Mouse (Mus musculus): ENCODE data around the gene Ormdl3. TPM values are rescaled to one million over a fixed set of nuclear protein-coding genes. Genes with fewer than 3 reads are reported as not detected.
A peak's percentile ranks its signal among the peaks of the same experiment; 100 is the strongest.

The Ormdl3 gene
- total RNA-seq (2012; rRNA removed) (60.3 and 93.7 TPM in 2 replicates), polyA plus RNA-seq (2012; ENCODE audit: insufficient read depth in 1 of 2, insufficient read length in 2 of 2, low read depth in 1 of 2, low replicate concordance in 2 of 2, missing spikeins in 1 of 2) (10 to 100 TPM in 1 of 2 experiments, not detected in 1; 52.7 TPM)

- Histone ChIP-seq H3K4me3 (ENCODE audit: control insufficient read depth in 1 of 2, insufficient read depth in 1 of 2, low read depth in 2 of 2, low read length in 2 of 2) (peak within 1 kb of the TSS; percentile 82 to 83), H3K79me2 (ENCODE audit: control insufficient read depth, insufficient read depth, low read length, poor library complexity) (peaks cover 30% of the 10 kb centered on the region), H3K27ac (ENCODE audit: control insufficient read depth, low read depth, low read length) (peak within 1 kb of the TSS; percentile 98), H3K36me3 (ENCODE audit: control insufficient read depth in 1 of 2, insufficient read depth in 2 of 2, low read length in 2 of 2) (peaks cover 2 to 48% of the 10 kb centered on the region in 2 experiments; a peak in 3 of 4 replicates), H3K4me1 (ENCODE audit: control insufficient read depth in 1 of 2, insufficient read depth in 2 of 2, low read length in 2 of 2) (peaks cover 37 to 56% of the 10 kb centered on the region in 2 experiments), H3K27me3 (ENCODE audit: control insufficient read depth in 1 of 2, insufficient read depth in 2 of 2, low read length in 2 of 2) (no peaks in the 10 kb centered on the region; a peak in 1 of 4 replicates), H3K9me3 (replicated peaks; ENCODE audit: insufficient read depth, low read length) (no peaks in the 10 kb centered on the region), H3K9ac (ENCODE audit: control insufficient read depth, low read depth, low read length, poor library complexity, severe bottlenecking) (peak within 1 kb of the TSS; percentile 90)
- peak; percentile 100 for DNase-seq (ENCODE audit: low read depth, low spot score)
- TF ChIP-seq UBTF (IDR thresholded peaks at IDR 0.05; ENCODE audit: borderline replicate concordance, insufficient read depth, low read depth, low read length) (0 out of 2 replicates have a peak, but pooled peaks have one; percentile 33), POLR2A (IDR thresholded peaks at IDR 0.05; ENCODE audit: control insufficient read depth in 1 of 2, insufficient read depth in 1 of 2, low read depth in 1 of 2, low read length in 2 of 2, poor library complexity in 1 of 2) (peak; percentile 58 to 86; a peak in 3 of 4 replicates), RCOR1 (IDR thresholded peaks at IDR 0.05; ENCODE audit: low read depth, low read length) (no peak), MAFK (IDR thresholded peaks at IDR 0.05; ENCODE audit: borderline replicate concordance, low read depth, low read length) (no peak), MAZ (IDR thresholded peaks at IDR 0.05; ENCODE audit: low read depth, low read length) (peak; percentile 92), KAT2A (conservative IDR thresholded peaks at IDR 0.05; ENCODE audit: low read depth, low read length) (peak; percentile 98), ZKSCAN1 (IDR thresholded peaks at IDR 0.05; ENCODE audit: low read depth, low read length) (no peak), MEF2A (IDR thresholded peaks at IDR 0.05; ENCODE audit: extremely low read depth, insufficient replicate concordance, low read depth, low read length, poor library complexity, severe bottlenecking) (no peak; the same call in 1 of the 2 replicates), NELFE (IDR thresholded peaks at IDR 0.05; ENCODE audit: low read depth, low read length) (peak; percentile 86), NRF1 (IDR thresholded peaks at IDR 0.05; ENCODE audit: insufficient read depth, low read depth, low read length, poor library complexity, severe bottlenecking) (peak; percentile 43; the same call in 1 of the 2 replicates), MAX (IDR thresholded peaks at IDR 0.05; ENCODE audit: low read length) (peak; percentile 85), ETS1 (IDR thresholded peaks at IDR 0.05; ENCODE audit: low read depth, low read length) (peak; percentile 87), MXI1 (IDR thresholded peaks at IDR 0.05; ENCODE audit: low read depth, low read length) (no peak; the same call in none of the 2 replicates), HCFC1 (IDR thresholded peaks at IDR 0.05; ENCODE audit: low read depth, low read length) (peak; percentile 100), CTCF (IDR thresholded peaks at IDR 0.05 in 2 of 3, conservative IDR thresholded peaks at IDR 0.05 in 1 of 3; ENCODE audit: control insufficient read depth in 1 of 3, insufficient read depth in 1 of 3, low read depth in 2 of 3, low read length in 3 of 3, poor library complexity in 1 of 3, severe bottlenecking in 1 of 3) (no peak), CHD2 (IDR thresholded peaks at IDR 0.05; ENCODE audit: low read length) (peak; percentile 74), POLR2AphosphoS5 (IDR thresholded peaks at IDR 0.05; ENCODE audit: borderline replicate concordance, low read depth, low read length) (no peak), POLR2AphosphoS2 (IDR thresholded peaks at IDR 0.05; ENCODE audit: low read length) (peak; percentile 73), RAD21 (IDR thresholded peaks at IDR 0.05; ENCODE audit: low read depth, low read length) (no peak), MYB (IDR thresholded peaks at IDR 0.05; ENCODE audit: low read depth, low read length) (no peak; the same call in 1 of the 2 replicates), TCF12 (IDR thresholded peaks at IDR 0.05; ENCODE audit: low read depth, low read length) (peak; percentile 67), ZNF384 (IDR thresholded peaks at IDR 0.05; ENCODE audit: low read depth, low read length) (peak; percentile 32; the same call in 1 of the 2 replicates), TBP (IDR thresholded peaks at IDR 0.05; ENCODE audit: low read depth, low read length) (peak; percentile 43; the same call in 1 of the 2 replicates), EP300 (IDR thresholded peaks at IDR 0.05; ENCODE audit: low read depth in 1 of 2, low read length in 2 of 2) (peak in 1 of 2 experiments; percentile 44; a peak in 1 of 4 replicates), GATA1 (IDR thresholded peaks at IDR 0.05; ENCODE audit: low read depth, low read length) (peak; percentile 31; the same call in 1 of the 2 replicates), BHLHE40 (IDR thresholded peaks at IDR 0.05; ENCODE audit: borderline replicate concordance, low read depth, low read length) (peak; percentile 50), ZMIZ1 (IDR thresholded peaks at IDR 0.05; ENCODE audit: low read depth, low read length) (peak; percentile 75), ZC3H11A (IDR thresholded peaks at IDR 0.05; ENCODE audit: low read depth, low read length) (no peak), ELF1 (IDR thresholded peaks at IDR 0.05; ENCODE audit: low read depth, low read length) (peak; percentile 69), E2F4 (IDR thresholded peaks at IDR 0.05; ENCODE audit: borderline replicate concordance, low read depth, low read length) (no peak), TAL1 (IDR thresholded peaks at IDR 0.05; ENCODE audit: low read length) (peak; percentile 16; the same call in 1 of the 2 replicates), MYC (IDR thresholded peaks at IDR 0.05; ENCODE audit: low read depth, low read length) (peak; percentile 23; the same call in 1 of the 2 replicates), GABPA (IDR thresholded peaks at IDR 0.05; ENCODE audit: low read depth, low read length) (no peak), JUND (IDR thresholded peaks at IDR 0.05; ENCODE audit: low read depth, low read length) (no peak), SIN3A (IDR thresholded peaks at IDR 0.05; ENCODE audit: low read length) (peak; percentile 99)
Measured at GRCm38 (mm10) chr11:98586892-98587563, at the start of gene Ormdl3. Gene Ormdl3 (minus strand): TSS chr11:98587368.

All from MEL (cell line).